Mouse (Mus musculus): ENCODE measurements around the gene Gclc. TPM values are rescaled to one million over a fixed set of nuclear protein-coding genes. Genes with fewer than 3 reads are reported as not detected.
A peak's percentile ranks its signal among the peaks of the same experiment; 100 is the strongest.

Gene Gclc
- 8.5 and 13.0 TPM in 2 replicates for polyA plus RNA-seq (2012; rRNA removed)

DNA sequence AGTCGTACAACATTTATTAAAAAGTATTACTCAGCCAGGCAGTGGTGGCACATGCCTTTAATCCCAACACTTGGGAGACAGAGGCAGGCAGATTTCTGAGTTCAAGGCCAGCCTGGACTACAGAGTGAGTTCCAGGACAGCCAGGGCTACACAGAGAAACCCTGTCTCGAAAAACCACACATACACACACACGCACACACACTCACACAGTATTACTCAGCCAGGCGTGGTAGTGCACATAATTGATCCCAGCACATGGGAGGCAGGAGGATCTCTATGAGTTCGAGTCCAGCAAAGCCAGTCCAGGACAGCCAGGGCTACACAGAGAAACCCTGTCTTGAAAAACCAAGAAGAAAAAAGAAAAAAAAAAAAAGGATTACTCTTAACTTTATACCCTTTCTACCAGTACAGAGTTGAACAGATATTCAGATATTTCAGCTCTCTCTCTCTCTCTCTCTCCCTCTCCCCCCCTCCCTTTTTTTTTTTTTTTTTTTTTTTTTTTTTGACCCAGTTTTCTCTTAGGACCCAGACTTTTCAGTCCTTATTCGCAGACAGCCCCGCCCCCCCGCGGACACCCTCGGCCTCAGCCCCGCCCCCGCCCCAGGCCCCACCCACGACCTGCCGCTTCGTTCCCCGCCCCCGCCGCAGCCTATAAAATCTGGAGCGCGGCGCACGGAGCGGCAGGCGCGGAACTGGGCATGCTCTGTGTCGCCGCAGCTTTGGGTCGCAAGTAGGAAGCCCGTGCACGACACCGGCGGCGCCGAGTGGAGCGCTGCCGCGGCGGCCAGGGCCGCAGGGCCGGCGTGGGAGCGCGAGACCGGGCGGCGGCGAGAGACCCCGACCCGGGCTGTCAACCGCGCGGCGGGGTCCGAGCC, at the start of gene Gclc:
Gene Gclc, plus strand, starts transcription at position 683 of the 875 bp plus-strand sequence.
- peak within 1 kb of the TSS; percentile 62 for H3K27ac ChIP-seq (ENCODE audit: insufficient read depth, low read depth, low read length)
- H3K27me3 ChIP-seq (ENCODE audit: control insufficient read depth, insufficient read depth, low read length) = no peaks in the 10 kb centered on the region
- H3K4me3 ChIP-seq (ENCODE audit: low read depth, low read length) = peak within 1 kb of the TSS; percentile 78
- 7% methylated on average over 54 of the region's 54 CpGs for WGBS
- no peaks in the 10 kb centered on the region for H3K36me3 ChIP-seq (ENCODE audit: control insufficient read depth, insufficient read depth, low read length)
- no peak for TF ChIP-seq CTCF (IDR thresholded peaks at IDR 0.05; ENCODE audit: extremely low read depth, insufficient read length, insufficient replicate concordance, low read depth, low read length)
- peak; percentile 99 for TF ChIP-seq POLR2A (IDR thresholded peaks at IDR 0.05; ENCODE audit: low read depth, low read length)
- peaks cover 2% of the 10 kb centered on the region; the same call in 1 of the 2 replicates for H3K4me1 ChIP-seq (ENCODE audit: control insufficient read depth, insufficient read depth, insufficient read length, low read length)

- H3K27me3 ChIP-seq (ENCODE audit: control insufficient read depth, insufficient read depth, low read length) = no peaks in the 10 kb centered on the region
- no peak overlapping the region for H3K27ac ChIP-seq (ENCODE audit: insufficient read depth, low read depth, low read length)
- peaks cover 12% of the 10 kb centered on the region; the same call in 1 of the 2 replicates for H3K4me1 ChIP-seq (ENCODE audit: control insufficient read depth, insufficient read depth, insufficient read length, low read length)
- no peaks in the 10 kb centered on the region for H3K36me3 ChIP-seq (ENCODE audit: control insufficient read depth, insufficient read depth, low read length)
- no peak overlapping the region for H3K4me3 ChIP-seq (ENCODE audit: low read depth, low read length)
- no peak for TF ChIP-seq POLR2A (IDR thresholded peaks at IDR 0.05; ENCODE audit: low read depth, low read length)
- no peak for TF ChIP-seq CTCF (IDR thresholded peaks at IDR 0.05; ENCODE audit: extremely low read depth, insufficient read length, insufficient replicate concordance, low read depth, low read length)
- WGBS = 91% methylated on average over 6 of the region's 6 CpGs
Measured at GRCm38 (mm10) chr9:77706515-77706914, 47.8 kb upstream of the Gclc start.

DNA sequence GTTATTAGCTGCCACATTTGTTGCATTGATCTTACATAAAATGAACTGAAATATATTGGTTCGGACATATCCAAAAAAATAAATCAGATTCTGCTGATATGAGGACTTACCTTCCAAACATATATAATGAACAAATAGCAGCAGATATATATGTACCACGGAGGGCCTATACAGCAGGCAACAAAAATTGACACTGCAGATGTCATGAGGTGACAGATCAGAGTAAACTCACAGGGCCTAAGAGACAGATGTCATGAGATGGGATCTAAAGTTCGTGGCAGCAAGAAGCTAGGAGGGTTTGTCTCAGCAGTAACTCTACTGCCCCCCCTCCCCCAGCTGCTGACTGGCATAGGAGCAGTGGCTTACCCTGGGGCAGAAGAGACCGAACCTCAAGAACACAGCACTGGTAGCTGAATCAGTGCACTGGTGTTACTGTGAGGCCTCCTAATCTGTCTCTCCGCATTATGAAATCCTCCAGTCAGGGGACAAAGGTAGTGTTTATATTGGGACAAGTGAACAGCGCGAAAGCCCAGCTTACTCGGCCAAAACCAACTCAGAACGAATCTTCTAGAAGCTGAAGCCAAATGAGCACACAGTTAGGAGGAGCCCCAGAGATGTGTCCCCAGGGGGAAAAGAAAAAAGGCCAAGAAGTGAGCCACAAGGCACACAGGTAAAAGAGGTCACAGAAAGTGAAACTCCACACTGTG, 46.7 kb upstream of the Gclc start:
- peak overlapping the region; percentile 56 for H3K27ac ChIP-seq (ENCODE audit: insufficient read depth, low read depth, low read length)
- 29% methylated on average over 9 of the region's 9 CpGs for WGBS
- TF ChIP-seq POLR2A (IDR thresholded peaks at IDR 0.05; ENCODE audit: low read depth, low read length) (no peak), CTCF (IDR thresholded peaks at IDR 0.05; ENCODE audit: extremely low read depth, insufficient read length, insufficient replicate concordance, low read depth, low read length) (no peak)
- H3K4me1 ChIP-seq (ENCODE audit: control insufficient read depth, insufficient read depth, insufficient read length, low read length) = peaks cover 12% of the 10 kb centered on the region; the same call in 1 of the 2 replicates
- H3K27me3 ChIP-seq (ENCODE audit: control insufficient read depth, insufficient read depth, low read length) = no peaks in the 10 kb centered on the region
- no peak overlapping the region for H3K4me3 ChIP-seq (ENCODE audit: low read depth, low read length)
- no peaks in the 10 kb centered on the region for H3K36me3 ChIP-seq (ENCODE audit: control insufficient read depth, insufficient read depth, low read length)

GRCm38 (mm10) chr9:77708950-77709349, 45.4 kb upstream of the Gclc start:
- Histone ChIP-seq H3K27ac (ENCODE audit: insufficient read depth, low read depth, low read length) (no peak overlapping the region), H3K4me3 (ENCODE audit: low read depth, low read length) (no peak overlapping the region), H3K36me3 (ENCODE audit: control insufficient read depth, insufficient read depth, low read length) (no peaks in the 10 kb centered on the region), H3K4me1 (ENCODE audit: control insufficient read depth, insufficient read depth, insufficient read length, low read length) (peaks cover 9% of the 10 kb centered on the region; the same call in 1 of the 2 replicates), H3K27me3 (ENCODE audit: control insufficient read depth, insufficient read depth, low read length) (no peaks in the 10 kb centered on the region)
- WGBS = 86% methylated on average over 5 of the region's 5 CpGs
- TF ChIP-seq POLR2A (IDR thresholded peaks at IDR 0.05; ENCODE audit: low read depth, low read length) (no peak), CTCF (IDR thresholded peaks at IDR 0.05; ENCODE audit: extremely low read depth, insufficient read length, insufficient replicate concordance, low read depth, low read length) (no peak)

DNA sequence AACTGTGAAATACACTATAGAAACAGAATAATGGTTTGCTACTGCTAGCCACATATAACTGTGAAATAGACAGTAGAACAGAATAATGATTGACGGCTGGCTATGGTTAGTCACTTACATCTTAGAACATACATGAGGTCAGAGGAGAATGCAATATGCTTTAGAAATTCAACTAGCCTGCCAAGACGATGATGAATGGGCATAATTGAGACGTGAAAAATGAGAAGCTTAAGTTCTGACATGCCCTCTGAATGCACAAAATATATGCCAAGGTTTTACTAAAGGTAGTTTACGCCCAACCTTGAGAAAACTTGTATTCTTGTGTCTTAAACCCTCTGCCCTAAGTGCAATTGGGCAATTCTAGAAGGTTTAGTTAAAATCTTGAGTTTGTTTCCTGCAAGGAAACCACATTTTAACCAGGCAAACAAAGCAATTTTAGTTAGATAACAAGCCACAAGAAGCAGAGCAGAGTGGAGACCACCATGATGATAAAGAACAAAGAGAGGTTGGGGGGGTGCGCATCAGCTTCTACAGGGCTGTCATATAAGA, 43.2 kb upstream of the Gclc start:
- TF ChIP-seq CTCF (IDR thresholded peaks at IDR 0.05; ENCODE audit: extremely low read depth, insufficient read length, insufficient replicate concordance, low read depth, low read length) (no peak), POLR2A (IDR thresholded peaks at IDR 0.05; ENCODE audit: low read depth, low read length) (no peak)
- 88% methylated on average over 5 of the region's 5 CpGs for WGBS

GRCm38 (mm10) chr9:77712816-77713215, 41.5 kb upstream of the Gclc start:
- Histone ChIP-seq H3K4me3 (ENCODE audit: low read depth, low read length) (no peak overlapping the region), H3K4me1 (ENCODE audit: control insufficient read depth, insufficient read depth, insufficient read length, low read length) (peaks cover 3% of the 10 kb centered on the region; the same call in 1 of the 2 replicates), H3K27me3 (ENCODE audit: control insufficient read depth, insufficient read depth, low read length) (no peaks in the 10 kb centered on the region), H3K36me3 (ENCODE audit: control insufficient read depth, insufficient read depth, low read length) (no peaks in the 10 kb centered on the region), H3K27ac (ENCODE audit: insufficient read depth, low read depth, low read length) (no peak overlapping the region)
- no peak for TF ChIP-seq POLR2A (IDR thresholded peaks at IDR 0.05; ENCODE audit: low read depth, low read length)
- TF ChIP-seq CTCF (IDR thresholded peaks at IDR 0.05; ENCODE audit: extremely low read depth, insufficient read length, insufficient replicate concordance, low read depth, low read length) = no peak
- WGBS = 39% methylated on average over 3 of the region's 3 CpGs

More for the DNA sequence above, 43.2 kb upstream of the Gclc start:
- Histone ChIP-seq H3K27me3 (ENCODE audit: control insufficient read depth, insufficient read depth, low read length) (no peaks in the 10 kb centered on the region), H3K36me3 (ENCODE audit: control insufficient read depth, insufficient read depth, low read length) (no peaks in the 10 kb centered on the region), H3K4me1 (ENCODE audit: control insufficient read depth, insufficient read depth, insufficient read length, low read length) (peaks cover 6% of the 10 kb centered on the region; the same call in 1 of the 2 replicates), H3K27ac (ENCODE audit: insufficient read depth, low read depth, low read length) (no peak overlapping the region), H3K4me3 (ENCODE audit: low read depth, low read length) (no peak overlapping the region)

Data from small intestine, adult 2 months (tissue).